Mouse (Mus musculus): Measurements from ENCODE around the gene Cog5.

- TF ChIP-seq JUND (conservative IDR thresholded peaks at IDR 0.05; ENCODE audit: low read depth, low read length) (no peak), ZC3H11A (IDR thresholded peaks at IDR 0.05; ENCODE audit: low read depth, low read length) (no peak), TCF12 (IDR thresholded peaks at IDR 0.05; ENCODE audit: low read depth, low read length) (no peak), ZNF384 (IDR thresholded peaks at IDR 0.05; ENCODE audit: low read depth, low read length) (no peak), EP300 (IDR thresholded peaks at IDR 0.05; ENCODE audit: low read length) (no peak), E2F4 (IDR thresholded peaks at IDR 0.05; ENCODE audit: insufficient replicate concordance, low read depth, low read length) (no peak), CTCF (conservative IDR thresholded peaks at IDR 0.05 in 1 of 2, IDR thresholded peaks at IDR 0.05 in 1 of 2; ENCODE audit: low read depth in 2 of 2, low read length in 2 of 2) (no peak)
Observed at GRCm38 (mm10) chr12:31905696-31906551, 251.3 kb downstream of the Cog5 start.

Measured in CH12.LX (cell line).